Mouse (Mus musculus) left cerebral cortex, adult 2 months (tissue): ENCODE measurements around the gene Hist1h2be. TPM values are rescaled to one million over a fixed set of nuclear protein-coding genes. Genes with fewer than 3 reads are reported as not detected.
"Not testable (repeated sequence)": the region's sequence is repeated elsewhere in the genome, so short reads cannot be mapped to it uniquely, and the experiment has no call there.

Source experiments
- DNase-seq, 2 experiments: peaks; one replicate each; pipeline ENCODE4 v3.0.0; 2021 to 2022; ENCODE audit warnings: low spot score in 2 of 2, mixed read lengths in 1 of 2; ENCODE audit errors: extremely low spot score in 1 of 2
- H3K27ac ChIP-seq: fragments of 200-600 bp; 2 replicates; pipeline ENCODE4 v1.8.1; 2022
- H3K4me3 ChIP-seq: fragments of 200-600 bp; 2 replicates; pipeline ENCODE4 v1.8.1; 2022
- CTCF ChIP-seq: fragments of 200-600 bp; IDR thresholded peaks from 2 replicates; pipeline ENCODE4 v1.8.1; 2022; ENCODE audit warnings: antibody characterized with exemption, mild to moderate bottlenecking, moderate library complexity
- intact Hi-C: fragments of 180-260 bp; cut with DNase I; formaldehyde crosslinking; loops from one replicate; pipeline ENCODE4 v1.15.1; 2025
- total RNA-seq, 2 experiments: library from RNA; stranded (reverse); gene quantifications; 2 replicates each; pipeline ENCODE4 v1.2.3; 2021

Hist1h2be gene
- total RNA-seq, 2 experiments from 2014 or later: 5.4 to 7.9 TPM

GRCm38 (mm10) chr13:23554393-23554792, 66.5 kb downstream of the Hist1h2be start:
- TF ChIP-seq CTCF: no peak
- no peak for DNase-seq
- Histone ChIP-seq H3K4me3 (peak overlapping the region; percentile 67), H3K27ac (peak overlapping the region; percentile 70)
- intact Hi-C loops: no loop called here

- no peak within 1 kb of the TSS for H3K4me3 ChIP-seq
- DNase-seq: no peak
- no peak for TF ChIP-seq CTCF
- H3K27ac ChIP-seq: peak within 1 kb of the TSS; percentile 70; the same call in 1 of the 2 replicates
- intact Hi-C loops: no loop called here
Measured at GRCm38 (mm10) chr13:23552962-23553361, 68.0 kb downstream of the Hist1h2be start, which contains the start of gene Hist1h1d. Gene Hist1h1d, plus strand, starts transcription at chr13:23553262.

- Histone ChIP-seq H3K27ac (peak overlapping the region; percentile 72), H3K4me3 (peak overlapping the region; percentile 53)
- intact Hi-C loops: no loop called here
- no peak for DNase-seq
- no peak for TF ChIP-seq CTCF
Measured at GRCm38 (mm10) chr13:23551931-23552914, 68.7 kb downstream of the Hist1h2be start.

GRCm38 (mm10) chr13:23551146-23551834, 69.6 kb downstream of the Hist1h2be start, which contains the start of gene Hist1h4f:
Gene Hist1h4f, minus strand, starts transcription at chr13:23551648.
- intact Hi-C loops: not testable (repeated sequence)
- Histone ChIP-seq H3K4me3 (peak within 1 kb of the TSS; percentile 53), H3K27ac (peak within 1 kb of the TSS; percentile 72)
- TF ChIP-seq CTCF: peak; percentile 51
- peak; percentile 89 to 90 for DNase-seq

GRCm38 (mm10) chr13:23550761-23551145, 70.2 kb downstream of the Hist1h2be start:
- DNase-seq: no peak
- Histone ChIP-seq H3K4me3 (peak overlapping the region; percentile 53), H3K27ac (peak overlapping the region; percentile 72)
- intact Hi-C loops: no loop called here
- no peak for TF ChIP-seq CTCF

- H3K4me3 ChIP-seq: no peak overlapping the region
- no peak for DNase-seq
- H3K27ac ChIP-seq: no peak overlapping the region
- intact Hi-C loops: no loop called here
- TF ChIP-seq CTCF: no peak
Measured at GRCm38 (mm10) chr13:23546694-23547093, 74.2 kb downstream of the Hist1h2be start.

- DNase-seq, intact Hi-C loops: not testable (repeated sequence)
- Histone ChIP-seq H3K27ac (peak overlapping the region; percentile 59; the same call in 1 of the 2 replicates), H3K4me3 (peak overlapping the region; percentile 63)
Measured at GRCm38 (mm10) chr13:23544787-23545120, 76.2 kb downstream of the Hist1h2be start.

GRCm38 (mm10) chr13:23543965-23544786, 76.7 kb downstream of the Hist1h2be start, which contains the start of gene Hist1h3f:
Gene Hist1h3f, plus strand, starts transcription at chr13:23544052.
- Histone ChIP-seq H3K4me3 (peak within 1 kb of the TSS; percentile 63), H3K27ac (peak within 1 kb of the TSS; percentile 72)
- intact Hi-C loops: no loop called here
- DNase-seq: peak; percentile 63 to 75
- no peak for TF ChIP-seq CTCF

- intact Hi-C loops: not testable (repeated sequence)
- peak within 1 kb of the TSS; percentile 68 for H3K27ac ChIP-seq
- peak within 1 kb of the TSS; percentile 63 for H3K4me3 ChIP-seq
- DNase-seq: peak; percentile 48 to 61
Measured at GRCm38 (mm10) chr13:23542999-23543607, 77.8 kb downstream of the Hist1h2be start, which contains the start of gene Hist1h2bh. Gene Hist1h2bh, minus strand, starts transcription at chr13:23543392.

- H3K4me3 ChIP-seq: peak overlapping the region; percentile 63
- intact Hi-C loops, DNase-seq, H3K27ac ChIP-seq: not testable (repeated sequence)
Measured at GRCm38 (mm10) chr13:23542225-23542980, 78.5 kb downstream of the Hist1h2be start.
